Mouse (Mus musculus): Measurements from ENCODE around the gene Brat1.

The Brat1 gene

GRCm38 (mm10) chr5:140704378-140705251 is at the start of gene Brat1:
Brat1 (plus strand) TSS chr5:140705011.
- DNase-seq (ENCODE audit: low spot score) = peak; percentile 100

DNA sequence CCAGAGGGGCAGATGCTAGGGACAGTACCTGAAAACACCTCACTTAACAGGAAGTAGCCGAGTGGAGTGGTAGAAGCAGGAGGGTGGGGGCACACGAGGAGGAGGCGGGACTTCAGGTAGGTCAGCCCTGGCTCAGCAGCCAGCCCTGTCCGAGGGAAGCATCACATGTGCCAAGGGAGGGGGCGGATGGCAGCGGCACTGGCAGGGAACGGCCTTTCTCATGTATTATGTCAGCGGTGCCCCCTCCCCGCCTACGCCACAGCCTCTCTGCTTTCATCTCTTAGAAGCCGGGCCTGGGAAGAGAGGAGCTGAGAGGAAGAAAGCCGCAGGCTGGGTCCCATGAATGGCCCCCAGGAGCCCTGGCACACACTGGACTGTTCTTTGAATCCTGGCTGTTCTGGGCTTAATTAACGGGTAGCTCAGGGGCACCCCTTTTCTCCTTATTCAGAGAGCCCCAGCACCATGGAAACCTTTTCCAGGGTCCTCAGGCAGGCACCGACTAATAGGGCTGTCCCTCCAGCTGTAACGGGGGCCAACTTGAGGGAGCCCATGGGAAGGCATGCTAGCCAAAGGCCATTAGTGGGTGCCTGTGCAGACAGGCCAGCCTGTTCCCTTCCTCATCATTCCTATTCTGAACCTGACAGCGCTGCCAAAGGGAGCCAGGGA is 45.1 kb upstream of the Brat1 start:
- DNase-seq (ENCODE audit: low spot score) = peak; percentile 44

DNA sequence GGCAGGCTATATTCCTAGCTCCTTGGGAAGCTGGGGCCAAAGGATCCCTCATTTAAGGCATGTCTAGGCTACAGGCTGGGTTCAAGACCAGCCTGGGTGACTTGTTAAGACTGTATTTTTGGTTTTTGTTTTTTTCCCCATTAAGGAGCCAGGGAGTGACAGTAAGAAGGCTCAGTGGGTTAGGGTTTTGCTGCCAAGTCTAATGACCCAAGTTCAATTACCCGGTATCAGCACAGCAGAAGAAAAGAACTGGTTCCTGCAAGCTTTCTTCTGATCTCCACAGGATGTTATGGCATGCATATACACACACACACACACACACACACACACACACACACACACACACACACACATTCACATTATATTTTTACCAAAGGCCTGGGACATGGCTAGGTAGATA is 44.4 kb upstream of the Brat1 start:
- no peak for DNase-seq (ENCODE audit: low spot score)

DNA sequence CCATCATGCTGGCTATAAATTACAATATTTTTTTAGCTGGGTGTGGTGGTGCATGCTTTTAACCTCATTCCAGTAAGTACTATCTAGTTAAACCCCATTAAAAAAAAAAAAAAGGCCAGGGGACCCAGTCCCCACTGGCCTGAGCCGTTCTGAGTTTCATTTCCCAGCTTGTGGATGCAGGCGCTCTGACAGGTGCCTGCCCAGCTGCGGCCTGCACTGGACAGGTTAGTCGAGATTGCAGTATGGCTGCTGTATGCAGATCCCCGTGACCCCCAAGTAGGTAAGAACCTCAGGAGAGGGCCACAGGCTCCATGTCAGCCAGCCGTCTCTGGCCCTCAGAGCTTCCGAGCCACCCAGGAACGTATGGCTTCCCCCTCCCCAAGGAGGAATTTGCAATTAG is 43.4 kb upstream of the Brat1 start:
- peak; percentile 56 for DNase-seq (ENCODE audit: low spot score)

- no peak for DNase-seq (ENCODE audit: low spot score)
Observed at GRCm38 (mm10) chr5:140661875-140662643, 42.8 kb upstream of the Brat1 start.

DNA sequence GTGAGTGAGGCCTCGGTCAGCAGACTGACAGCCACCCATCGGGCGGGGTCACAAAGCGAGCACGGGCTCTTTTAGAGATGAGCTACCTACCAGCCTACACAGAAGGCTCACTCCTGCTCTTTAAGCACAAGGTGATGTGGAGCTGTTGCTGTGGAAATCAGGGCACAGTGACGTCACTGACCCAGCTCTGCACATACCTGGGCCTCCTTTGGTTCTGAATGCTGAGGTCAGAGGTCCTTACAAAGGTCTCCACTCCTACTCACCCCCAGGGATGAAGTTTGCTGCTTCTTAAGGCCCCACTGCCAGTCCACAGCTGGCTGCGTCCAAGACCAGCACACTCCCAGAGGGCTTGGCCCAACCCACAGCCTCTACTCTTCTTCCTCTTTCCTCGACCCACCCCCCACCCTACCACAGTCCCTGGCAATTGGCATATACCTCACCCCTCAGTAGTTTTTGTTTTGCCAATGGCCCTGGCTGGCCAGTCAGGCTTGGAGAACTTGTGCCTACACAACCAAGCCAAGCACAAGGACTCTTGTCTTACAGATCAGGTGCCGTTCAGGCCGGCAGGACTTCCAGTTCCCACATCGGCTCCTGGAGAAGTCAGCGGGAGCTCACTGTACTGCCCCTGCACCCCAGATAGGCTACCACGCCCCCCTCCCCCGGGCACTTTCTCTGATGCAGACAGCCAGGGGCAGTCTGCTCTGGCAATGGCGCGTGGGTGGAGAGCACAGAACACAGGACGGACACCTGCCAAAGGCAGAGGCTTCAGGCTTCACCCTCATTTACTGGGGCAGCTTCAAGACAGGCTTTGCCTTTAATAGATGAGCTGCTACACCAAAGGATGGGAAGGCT is 41.8 kb upstream of the Brat1 start:
- DNase-seq (ENCODE audit: low spot score) = peak; percentile 59

DNA sequence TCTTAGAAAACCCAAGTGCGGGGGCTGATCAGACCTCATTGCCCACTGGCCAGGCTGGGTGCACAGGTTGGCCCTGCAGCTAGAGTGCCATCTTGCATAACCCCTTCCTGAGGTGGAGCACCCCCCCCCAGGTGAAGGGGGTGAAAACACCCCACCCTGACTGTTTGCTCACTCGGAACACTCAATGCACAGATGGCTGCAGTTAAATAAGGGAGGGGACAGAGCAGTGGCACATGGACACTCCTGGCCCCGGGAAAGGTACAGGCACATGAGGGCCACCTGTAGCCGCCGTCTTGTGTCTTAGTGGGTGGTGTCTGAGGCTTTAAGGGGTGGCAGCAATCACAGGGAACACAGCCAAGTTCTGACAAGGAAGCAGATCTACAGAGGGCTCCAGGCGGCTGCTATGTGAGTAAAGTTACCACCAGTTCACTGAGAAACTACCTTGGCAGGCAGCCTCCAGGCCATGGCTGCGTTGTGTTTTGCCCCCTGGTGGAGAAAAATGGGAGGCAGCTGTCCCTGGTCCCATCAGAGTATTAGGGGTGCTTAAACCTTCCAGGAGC is 41.1 kb upstream of the Brat1 start:
- peak; percentile 83 for DNase-seq (ENCODE audit: low spot score)

- no peak for DNase-seq (ENCODE audit: low spot score)
Observed at GRCm38 (mm10) chr5:140672115-140672514, 32.7 kb upstream of the Brat1 start.

DNA sequence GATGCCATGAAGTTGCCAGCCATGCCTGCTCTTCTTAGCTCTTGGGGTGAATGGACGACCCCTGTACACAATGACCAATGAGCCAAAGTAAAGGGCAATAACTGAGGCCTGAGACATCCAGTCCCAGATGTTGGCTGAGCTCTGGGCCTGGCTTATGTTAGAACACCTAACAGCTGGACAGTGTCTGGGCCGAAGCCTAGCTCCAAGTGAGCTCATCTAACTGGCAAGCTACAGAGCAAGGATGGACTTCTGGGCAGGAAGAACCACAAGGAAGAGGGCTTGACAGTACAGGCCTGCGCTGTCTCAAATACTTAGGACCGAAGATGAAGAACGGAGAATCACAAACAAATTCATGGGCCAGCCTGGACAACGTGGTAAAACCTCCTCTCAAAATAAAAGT is 32.2 kb upstream of the Brat1 start:
- peak; percentile 51 for DNase-seq (ENCODE audit: low spot score)

DNA sequence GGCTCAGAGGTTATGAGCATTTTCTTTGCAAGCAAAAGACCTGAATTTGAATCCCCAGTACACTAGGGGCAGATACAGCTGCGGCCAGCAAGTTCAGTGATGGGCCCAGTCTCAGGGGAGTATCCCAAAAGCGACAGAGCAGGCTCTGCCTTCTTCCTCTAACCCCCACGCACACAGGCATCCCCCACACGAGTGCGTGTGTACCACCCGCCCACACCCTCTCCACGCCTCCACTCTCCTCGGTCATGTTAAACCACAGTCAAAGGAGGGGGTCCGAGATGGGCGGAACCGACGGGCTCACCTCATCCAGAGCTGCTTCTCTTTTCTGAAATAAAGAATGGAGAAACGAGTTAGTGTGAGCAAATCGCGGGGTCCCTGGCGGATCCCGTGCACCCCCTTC is 30.8 kb upstream of the Brat1 start:
- DNase-seq (ENCODE audit: low spot score) = no peak

- no peak for DNase-seq (ENCODE audit: low spot score)
Observed at GRCm38 (mm10) chr5:140675079-140675478, 29.7 kb upstream of the Brat1 start.

DNA sequence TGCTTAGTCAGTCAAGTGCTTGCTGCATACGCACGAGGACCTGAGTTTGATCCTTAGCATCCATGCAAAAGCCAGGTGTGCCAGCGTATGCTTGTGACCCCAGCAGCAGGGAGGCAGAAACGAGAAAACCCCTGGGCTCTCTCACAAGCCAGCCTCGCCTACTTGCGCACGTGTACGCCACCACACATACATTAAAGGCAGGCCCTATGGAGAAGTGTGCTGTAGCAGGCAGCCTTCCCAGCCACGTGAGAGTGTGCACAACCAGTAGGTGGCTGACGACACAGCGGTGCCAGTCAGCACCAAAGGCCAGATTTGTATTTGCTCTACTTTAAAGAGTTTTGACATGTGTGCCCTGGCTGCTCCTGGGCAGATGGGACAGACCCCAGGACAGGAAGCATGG is 29.2 kb upstream of the Brat1 start:
- DNase-seq (ENCODE audit: low spot score) = no peak

DNA sequence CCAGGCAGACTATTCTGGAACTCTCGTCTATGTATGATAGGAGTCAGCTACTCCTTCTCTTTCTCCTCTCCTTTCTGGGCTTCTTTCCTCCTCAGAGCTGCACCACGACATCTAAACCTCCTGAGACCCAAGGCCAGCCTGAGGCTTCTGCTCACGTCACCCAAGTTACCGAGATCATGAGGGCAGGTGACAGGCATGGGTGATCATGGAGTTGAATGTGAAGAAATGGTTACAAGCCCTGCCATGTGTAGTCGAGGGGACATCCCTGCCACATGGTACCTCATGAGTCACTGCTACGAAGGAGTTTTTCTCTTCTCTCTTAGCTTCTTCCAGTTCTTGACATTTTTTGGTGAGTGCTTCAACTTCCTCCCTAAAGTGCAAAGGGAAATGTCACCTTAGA is 27.7 kb upstream of the Brat1 start:
- no peak for DNase-seq (ENCODE audit: low spot score)

- no peak for DNase-seq (ENCODE audit: low spot score)
Observed at GRCm38 (mm10) chr5:140680051-140680450, 24.8 kb upstream of the Brat1 start.

GRCm38 (mm10) chr5:140680950-140681349 is 23.9 kb upstream of the Brat1 start:
- no peak for DNase-seq (ENCODE audit: low spot score)

DNA sequence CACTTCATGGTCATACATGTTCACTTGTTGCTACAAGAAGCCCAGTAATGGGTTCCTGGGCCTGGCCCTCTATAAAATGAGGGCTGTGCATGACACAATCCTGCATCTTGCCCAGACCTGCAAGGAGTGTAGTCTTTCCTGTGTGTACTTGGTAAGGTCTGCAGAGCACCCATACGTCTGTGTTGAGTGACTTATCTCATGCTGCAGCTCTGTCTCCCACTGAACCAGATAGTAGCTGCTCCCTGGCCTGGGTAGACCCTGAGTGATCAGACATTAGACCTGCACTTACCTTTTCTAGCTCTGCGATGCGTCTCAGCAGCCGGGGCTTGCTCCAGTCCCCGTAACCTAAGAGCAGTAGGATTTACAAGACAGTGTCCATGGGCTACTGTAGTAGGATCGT is 22.7 kb upstream of the Brat1 start:
- peak; percentile 55 for DNase-seq (ENCODE audit: low spot score)

GRCm38 (mm10) chr5:140684343-140685148 is 20.3 kb upstream of the Brat1 start:
- peak; percentile 50 for DNase-seq (ENCODE audit: low spot score)

DNA sequence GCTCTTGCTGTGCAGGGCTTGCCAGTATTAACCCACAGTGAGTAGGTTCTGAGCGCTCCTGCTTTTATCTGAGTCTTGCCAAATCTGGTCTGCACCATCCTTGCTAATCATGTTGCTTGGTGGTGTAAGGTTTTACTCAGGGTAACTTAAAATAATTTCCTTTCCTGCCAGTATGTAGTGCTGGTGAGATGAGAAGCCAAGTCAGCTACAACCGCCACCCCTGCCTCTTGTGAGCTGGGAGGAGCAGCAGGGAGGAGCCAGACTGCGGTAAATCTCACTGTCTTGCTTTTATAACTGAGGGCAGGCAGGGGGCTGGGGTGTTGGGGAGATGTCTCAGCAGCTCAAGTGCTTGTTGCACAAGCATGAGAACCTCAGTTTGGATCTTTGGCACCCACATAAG is 16.4 kb upstream of the Brat1 start:
- no peak for DNase-seq (ENCODE audit: low spot score)

DNA sequence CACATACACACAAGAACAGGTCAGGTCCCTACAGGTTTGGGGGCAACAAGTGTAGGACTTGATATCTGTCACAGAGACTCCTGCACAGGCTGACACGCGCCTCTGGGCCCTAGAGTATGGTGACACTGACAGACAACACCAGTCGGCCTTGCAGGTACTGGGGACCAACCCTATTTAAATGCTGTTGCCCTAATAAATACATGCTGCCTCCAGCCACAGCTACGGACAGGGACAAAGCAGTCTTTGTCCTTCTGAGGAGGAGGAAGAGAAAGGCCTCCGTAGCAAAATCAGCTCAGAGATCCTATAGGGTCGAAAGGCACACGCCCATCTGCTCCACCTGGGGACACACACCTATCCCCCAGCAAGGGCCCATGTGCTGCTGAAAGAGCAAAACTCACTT is 8.8 kb upstream of the Brat1 start:
- DNase-seq (ENCODE audit: low spot score) = no peak

DNA sequence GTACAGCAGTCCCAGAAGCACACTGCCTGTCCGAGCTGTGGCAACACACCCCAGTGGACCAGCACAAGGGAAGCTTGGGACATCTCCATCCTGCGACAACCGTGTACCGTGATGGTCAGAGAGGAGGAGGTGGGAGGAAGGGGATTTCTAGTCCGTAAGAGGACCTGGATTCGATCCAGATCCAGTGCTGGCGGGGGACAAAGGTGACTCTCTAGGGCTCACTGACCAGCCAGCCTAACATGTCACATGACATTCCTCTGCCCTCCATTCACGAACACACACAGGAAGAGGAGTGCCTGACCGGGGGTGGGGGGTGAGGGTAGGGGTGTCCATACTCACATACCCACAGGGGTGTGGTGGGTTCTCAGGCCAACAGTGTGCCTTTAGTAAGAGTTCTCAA is 5.0 kb upstream of the Brat1 start:
- DNase-seq (ENCODE audit: low spot score) = no peak

GRCm38 (mm10) chr5:140701661-140702060 is 3.1 kb upstream of the Brat1 start:
- no peak for DNase-seq (ENCODE audit: low spot score)
